ENCODE assay signal across 7 mouse cellular contexts in genomic region chr2:167476200-167476688, GRCm38 (mm10). TPM values are rescaled to one million over a fixed set of nuclear protein-coding genes. Genes with fewer than 3 reads are reported as not detected.
DNase-seq lines count a peak whose midpoint lies in the region; ATAC-seq lines count a peak whose summit lies in the region.

No protein-coding gene starts in this region.

- intact Hi-C loops in left cerebral cortex, postnatal 36 days (cut with DNase I): no loop called here

- H3K4me3 ChIP-seq in intestine, embryonic 14.5 days (ENCODE audit: low read depth, low read length): no peak overlapping the region
- no peak overlapping the region for H3K4me3 ChIP-seq in midbrain, embryonic 15.5 days

- peak; percentile 52; the same call in 1 of the 2 replicates for ATAC-seq in intestine, embryonic 14.5 days (replicated peaks; ENCODE audit: low FRiP score, low TSS enrichment, low read depth)
- peak; percentile 80 for ATAC-seq in midbrain, embryonic 15.5 days (replicated peaks)

- H3K9me3 ChIP-seq in intestine, embryonic 14.5 days (ENCODE audit: control insufficient read depth, low read length): no peaks in the 10 kb centered on the region
- no peaks in the 10 kb centered on the region for H3K9me3 ChIP-seq in midbrain, embryonic 15.5 days

- peak overlapping the region; percentile 58 for H3K27ac ChIP-seq in intestine, embryonic 14.5 days (ENCODE audit: low read depth)
- H3K27ac ChIP-seq in midbrain, embryonic 15.5 days: peak overlapping the region; percentile 77

- H3K4me2 ChIP-seq in intestine, embryonic 14.5 days (ENCODE audit: low read length): 0 out of 2 replicates have a peak overlapping the region, but pooled peaks have one; percentile 6
- H3K4me2 ChIP-seq in midbrain, embryonic 15.5 days: no peak overlapping the region

- H3K36me3 ChIP-seq in intestine, embryonic 14.5 days (ENCODE audit: control insufficient read depth, insufficient read depth, low read length): peaks cover 36% of the 10 kb centered on the region
- H3K36me3 ChIP-seq in midbrain, embryonic 15.5 days (replicated peaks): peaks cover 3% of the 10 kb centered on the region; the same call in 1 of the 2 replicates

- DNase-seq in adrenal gland, postnatal 36 days: peak; percentile 59 to 64
- DNase-seq in cerebellum, adult 9-10 months: peak; percentile 94
- peak; percentile 67 to 74 for DNase-seq in frontal cortex, postnatal 14 days (ENCODE audit: low spot score in 2 of 2)
- peak; percentile 76 for DNase-seq in intestine, embryonic 14.5 days (ENCODE audit: low spot score)
- peak; percentile 49 to 57 for DNase-seq in left cerebral cortex, postnatal 36 days (ENCODE audit: low spot score in 2 of 2)
- DNase-seq in yolk sac, embryonic 10.5 days (ENCODE audit: low spot score): no peak

- H3K4me1 ChIP-seq in intestine, embryonic 14.5 days (replicated peaks; ENCODE audit: control insufficient read depth, insufficient read depth, low read length): peaks cover 15% of the 10 kb centered on the region
- H3K4me1 ChIP-seq in midbrain, embryonic 15.5 days: peaks cover 17% of the 10 kb centered on the region

- 19% methylated on average over 7 of the region's 7 CpGs for WGBS in intestine, embryonic 14.5 days
- WGBS in midbrain, embryonic 15.5 days: 15% methylated on average over 7 of the region's 7 CpGs

- H3K9ac ChIP-seq in intestine, embryonic 14.5 days (ENCODE audit: low read length): no peak overlapping the region
- no peak overlapping the region for H3K9ac ChIP-seq in midbrain, embryonic 15.5 days

- H3K27me3 ChIP-seq in intestine, embryonic 14.5 days (replicated peaks; ENCODE audit: control insufficient read depth, insufficient read depth, low read length): no peaks in the 10 kb centered on the region
- no peaks in the 10 kb centered on the region for H3K27me3 ChIP-seq in midbrain, embryonic 15.5 days (replicated peaks)

RNA-seq across cellular contexts. Expression of gene Rnf114, which starts 16.2 kb away (rescaled TPM):
- 10 to 100 TPM; 77.1 to 87.6 TPM for total RNA-seq in adrenal gland, postnatal 36 days (2021)
- polyA plus RNA-seq in intestine, embryonic 14.5 days (2014; fragmentation: Nextera tagmentation; extraction: Ambion mirVana): 82.8 and 85.0 TPM in 2 replicates
- 10 to 100 TPM; 55.1 to 60.7 TPM for total RNA-seq in left cerebral cortex, postnatal 36 days (2021)
- polyA plus RNA-seq in midbrain, embryonic 15.5 days (2015; fragmentation: Nextera tagmentation; extraction: Ambion mirVana): 131 and 140 TPM in 2 replicates

RNA-seq across cellular contexts. Expression of gene Spata2, which starts 16.4 kb away (rescaled TPM):
- 10 to 100 TPM; 39.8 to 43.3 TPM for total RNA-seq in adrenal gland, postnatal 36 days (2021)
- polyA plus RNA-seq in intestine, embryonic 14.5 days (2014; fragmentation: Nextera tagmentation; extraction: Ambion mirVana): 13.9 and 15.1 TPM in 2 replicates
- 10 to 100 TPM; 73.6 to 79.8 TPM for total RNA-seq in left cerebral cortex, postnatal 36 days (2021)
- polyA plus RNA-seq in midbrain, embryonic 15.5 days (2015; fragmentation: Nextera tagmentation; extraction: Ambion mirVana): 34.3 and 34.7 TPM in 2 replicates

RNA-seq across cellular contexts. Expression of gene Slc9a8, which starts 54.7 kb away (rescaled TPM):
- 10 to 100 TPM; 37.4 to 38.3 TPM for total RNA-seq in adrenal gland, postnatal 36 days (2021)
- 21.0 and 23.2 TPM in 2 replicates for polyA plus RNA-seq in intestine, embryonic 14.5 days (2014; fragmentation: Nextera tagmentation; extraction: Ambion mirVana)
- total RNA-seq in left cerebral cortex, postnatal 36 days (2021): 10 to 100 TPM; 25.6 to 35.4 TPM
- polyA plus RNA-seq in midbrain, embryonic 15.5 days (2015; fragmentation: Nextera tagmentation; extraction: Ambion mirVana): 20.2 and 23.2 TPM in 2 replicates
